Comparison of ENCODE assay signal across 22 mouse cellular contexts in the genomic region with DNA sequence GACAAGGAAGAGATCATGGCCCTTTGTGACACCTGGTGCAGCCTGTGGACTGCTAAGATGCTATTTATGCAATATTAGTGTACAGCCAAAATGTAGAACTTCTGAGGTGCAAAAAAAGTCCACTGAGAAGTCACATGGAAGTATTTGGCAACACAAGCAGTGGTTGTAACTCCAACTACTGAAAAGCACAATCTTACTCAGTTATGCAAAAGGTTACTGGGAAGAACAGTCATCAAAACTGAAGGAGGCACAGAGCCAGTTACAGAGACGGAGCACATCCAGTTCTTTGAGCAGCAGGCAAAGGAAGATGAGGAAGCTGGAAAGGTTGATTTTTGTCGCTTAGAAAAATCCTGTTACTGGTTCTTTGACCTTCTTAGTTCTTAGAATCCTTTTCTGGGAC.
A peak's percentile ranks its signal among the peaks of the same experiment; 100 is the strongest.
DNase-seq lines count a peak whose midpoint lies in the region.
"Had no signal": no experiment of that assay in that cellular context is flagged by ENCODE, and none has a peak within 500 bp of the region (broad histone marks: within the 10 kb centered on the region; RNA-seq: fewer than 3 reads in every experiment).

No protein-coding gene starts in this region.

- WGBS in forebrain, embryonic 10.5 days, result 89% methylated on average over 2 of the region's 2 CpGs

- no peaks in the 10 kb centered on the region for H3K27me3 ChIP-seq in forebrain, embryonic 10.5 days (ENCODE audit: poor library complexity, severe bottlenecking)
- H3K27me3 ChIP-seq: embryonic facial prominence, embryonic 13.5 days; hindbrain, embryonic 15.5 days; limb, embryonic 13.5 days; midbrain, embryonic 15.5 days had no signal

- peaks cover 5% of the 10 kb centered on the region; the same call in 1 of the 2 replicates for H3K4me1 ChIP-seq in forebrain, embryonic 10.5 days
- H3K4me1 ChIP-seq: hindbrain, embryonic 15.5 days; limb, embryonic 13.5 days; midbrain, embryonic 15.5 days had no signal

- no peak overlapping the region for H3K27ac ChIP-seq in forebrain, embryonic 10.5 days
- H3K27ac ChIP-seq: embryonic facial prominence, embryonic 13.5 days; hindbrain, embryonic 15.5 days; limb, embryonic 13.5 days; midbrain, embryonic 15.5 days had no signal

- H3K4me3 ChIP-seq in forebrain, embryonic 10.5 days, result no peak overlapping the region
- H3K4me3 ChIP-seq: embryonic facial prominence, embryonic 13.5 days; hindbrain, embryonic 15.5 days; limb, embryonic 13.5 days; megakaryocyte, embryonic 14.5 days; midbrain, embryonic 15.5 days; myocyte had no signal

- no peaks in the 10 kb centered on the region for H3K36me3 ChIP-seq in forebrain, embryonic 10.5 days (replicated peaks)
- H3K36me3 ChIP-seq: embryonic facial prominence, embryonic 13.5 days; hindbrain, embryonic 15.5 days; limb, embryonic 13.5 days; midbrain, embryonic 15.5 days had no signal

- no peaks in the 10 kb centered on the region for H3K9me3 ChIP-seq in forebrain, embryonic 10.5 days
- H3K9me3 ChIP-seq: embryonic facial prominence, embryonic 13.5 days; hindbrain, embryonic 15.5 days; limb, embryonic 13.5 days; megakaryocyte, embryonic 14.5 days; midbrain, embryonic 15.5 days had no signal

- peak; percentile 95 for DNase-seq in heart, adult 11 months
- no peak for DNase-seq in heart, postnatal 4 days
- peak; percentile 38 to 83 for DNase-seq in kidney, postnatal 36 days
- no peak for DNase-seq in kidney, postnatal 4 days
- DNase-seq in NIH3T3 (ENCODE audit: low read depth), result peak; percentile 34
- peak; percentile 29 for DNase-seq in brain, adult 2 months (ENCODE audit: low read depth, low spot score)
- no peak for DNase-seq in left cerebral cortex, adult 9 months (ENCODE audit: low spot score in 2 of 2)
- no peak for DNase-seq in forebrain, embryonic 10.5 days (ENCODE audit: extremely low spot score, low spot score)
- DNase-seq: B cell, adult 2 months; cerebellum, adult 11 months; cerebellum, postnatal 14 days; gastrocnemius, postnatal 10 days; heart, postnatal 36 days; spleen, adult 18-20 months; thymus, adult 18-20 months; thymus, postnatal 4 days had no signal

Comparison
In these comparisons a context has a peak if more than half of its experiments do, and no peak if none do; other contexts are left out.
1. DNase-seq: peak in heart, adult 11 months (single experiment), kidney, postnatal 36 days (2 of 2), NIH3T3 (single experiment) and brain, adult 2 months (single experiment); none in heart, postnatal 4 days (single experiment), kidney, postnatal 4 days (0 of 2), left cerebral cortex, adult 9 months (0 of 2) and forebrain, embryonic 10.5 days (single experiment).